Comparison of ENCODE assay signal across 12 mouse cellular contexts in the genomic region with DNA sequence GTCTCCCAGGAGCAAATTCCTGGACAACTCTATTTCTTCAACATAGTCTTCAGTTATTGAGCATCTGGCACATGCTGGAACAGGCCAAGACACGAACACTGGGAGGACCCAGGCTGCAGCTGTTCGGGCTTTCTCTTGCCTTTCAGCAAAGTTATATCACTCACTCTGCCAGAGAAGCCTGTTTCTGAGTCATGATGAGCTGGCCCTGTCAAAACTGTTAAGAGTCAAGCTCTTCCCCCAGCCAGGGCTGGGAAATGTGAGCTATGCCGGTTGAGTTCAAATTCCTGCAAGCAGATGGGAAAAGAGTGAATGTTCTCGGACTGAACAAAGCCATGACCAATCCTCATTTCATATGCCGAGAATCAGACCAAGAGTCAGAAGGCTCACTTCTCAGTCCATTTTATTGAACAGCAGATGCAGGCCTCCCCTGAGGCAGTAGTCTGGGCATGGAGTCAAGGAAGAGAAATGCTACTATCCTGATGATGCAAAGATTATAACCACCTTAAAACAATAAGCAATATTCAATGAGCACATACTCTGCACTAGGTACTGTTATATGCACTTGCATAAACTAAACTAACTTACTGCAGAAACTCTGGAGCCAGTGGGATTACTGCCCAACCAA.
DNase-seq lines count a peak whose midpoint lies in the region; ATAC-seq lines count a peak whose summit lies in the region.
"Had no signal": no experiment of that assay in that cellular context is flagged by ENCODE, and none has a peak within 500 bp of the region (broad histone marks: within the 10 kb centered on the region; RNA-seq: fewer than 3 reads in every experiment).

No protein-coding gene starts in this region.

- intact Hi-C loops in gastrocnemius, postnatal 36 days (cut with DNase I): no loop called here

- DNase-seq in embryo, embryonic 10 days (ENCODE audit: low spot score): peak; percentile 15
- DNase-seq in embryo, embryonic 9.5 days (ENCODE audit: extremely low spot score): no peak
- DNase-seq in 3134 (ENCODE audit: extremely low read depth, insufficient read length, low spot score): peak; percentile 57
- peak; percentile 31 for DNase-seq in embryo, embryonic 11 days
- DNase-seq in gastrocnemius, postnatal 36 days: peak; percentile 21 to 38
- no peak for DNase-seq in spleen, postnatal 10 days (ENCODE audit: low spot score in 2 of 2)
- no peak for DNase-seq in layer of hippocampus, postnatal 25 days (ENCODE audit: extremely low spot score in 1 of 2, low spot score in 1 of 2)
- DNase-seq: cerebellum, postnatal 36 days; kidney, adult 2 months; right cerebral cortex, postnatal 4 days had no signal

- no peak for ATAC-seq in megakaryocyte, adult 5-6 weeks (ENCODE audit: poor library complexity, severe bottlenecking)
- ATAC-seq: activated CD4-positive, CD25-positive, alpha-beta regulatory T cell, adult 4 months had no signal

Comparison
In these comparisons a context has a peak if more than half of its experiments do, and no peak if none do; other contexts are left out.
1. DNase-seq: peak in embryo, embryonic 10 days (single experiment), 3134 (single experiment), embryo, embryonic 11 days (single experiment) and gastrocnemius, postnatal 36 days (2 of 2); none in embryo, embryonic 9.5 days (single experiment), spleen, postnatal 10 days (0 of 2) and layer of hippocampus, postnatal 25 days (0 of 2).